Mouse (Mus musculus) T-helper 1 cell (primary cell): ENCODE results near the gene Grm6.

Source experiments
- in situ Hi-C: fragments of 300-600 bp; cut with MboI, MseI; formaldehyde crosslinking; loops from one replicate; pipeline ENCODE4 v1.15.1; 2025; ENCODE audit warnings: high pct_unique_total_duplicates

The Grm6 gene

DNA sequence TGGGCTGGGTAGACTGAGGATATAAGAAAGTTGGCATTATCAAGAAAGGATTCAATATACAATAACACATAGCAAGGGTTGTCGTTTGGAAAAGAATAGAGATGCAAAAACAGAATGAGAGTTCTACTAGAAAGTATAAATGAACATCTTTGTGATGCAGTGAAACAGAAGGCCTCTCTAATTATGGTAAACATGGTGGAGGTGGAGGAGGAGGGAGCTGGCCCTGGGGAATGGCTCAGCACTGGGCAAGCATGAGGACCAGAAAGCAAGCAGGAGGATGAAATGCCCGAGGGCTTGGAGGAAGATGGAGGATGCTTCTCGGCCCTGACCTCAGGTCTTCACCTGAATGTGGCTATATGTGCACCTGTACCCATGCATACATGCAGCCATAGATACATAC is 64.0 kb downstream of the Grm6 start:
- in situ Hi-C loops, result no loop called here
